Mouse (Mus musculus) heart, embryonic 14.5 days (tissue): Measurements from ENCODE around the gene Gm10912. TPM values are rescaled to one million over a fixed set of nuclear protein-coding genes. Genes with fewer than 3 reads are reported as not detected.
"Not testable (repeated sequence)": the region's sequence is repeated elsewhere in the genome, so short reads cannot be mapped to it uniquely, and the experiment has no call there.

ENCODE experiments used
- ATAC-seq: fragments of 200-750 bp; cut with Nextera tagmentation; 2 replicates; pipeline ENCODE4 v1.8.0; 2017; ENCODE audit warnings: low read depth, moderate TSS enrichment; ENCODE audit not compliant: insufficient number of reproducible peaks, insufficient read depth, low FRiP score
- H3K27ac ChIP-seq, 2 experiments: fragments of 200-500 bp in 1 of 2; fragments of 300-500 bp in 1 of 2; sonication (generic) in 1 of 2; replicated peaks in 1 of 2; 2 replicates each; pipeline ENCODE4 v1.5.1; 2012 to 2014; ENCODE audit warnings: low read depth in 2 of 2, low read length in 2 of 2, control low read depth in 1 of 2, mild to moderate bottlenecking in 1 of 2, mixed read lengths in 1 of 2; ENCODE audit not compliant: control insufficient read depth in 1 of 2, insufficient read depth in 1 of 2
- H3K27me3 ChIP-seq: fragments of 300-500 bp; sonication (generic); 2 replicates; pipeline ENCODE4 v1.6.1; 2014; ENCODE audit warnings: mild to moderate bottlenecking, low read length, control low read depth; ENCODE audit not compliant: control insufficient read depth, insufficient read depth
- H3K36me3 ChIP-seq: fragments of 300-500 bp; sonication (generic); 2 replicates; pipeline ENCODE4 v1.6.1; 2014; ENCODE audit warnings: mild to moderate bottlenecking, control low read depth, low read length, mixed read lengths; ENCODE audit not compliant: control insufficient read depth, insufficient read depth
- H3K4me1 ChIP-seq, 2 experiments: fragments of 200-500 bp in 1 of 2; fragments of 300-500 bp in 1 of 2; sonication (generic) in 1 of 2; 2 replicates each; pipeline ENCODE4 v1.6.1; 2012 to 2014; ENCODE audit warnings: low read length in 2 of 2, control low read depth in 1 of 2, mixed read lengths in 1 of 2; ENCODE audit not compliant: control insufficient read depth in 2 of 2, insufficient read depth in 2 of 2
- H3K4me2 ChIP-seq: fragments of 300-500 bp; sonication (generic); 2 replicates; pipeline ENCODE4 v1.6.1; 2014; ENCODE audit warnings: mild to moderate bottlenecking, low read length
- H3K4me3 ChIP-seq, 2 experiments: fragments of 200-500 bp in 1 of 2; fragments of 300-500 bp in 1 of 2; sonication (generic) in 1 of 2; 2 replicates each; pipeline ENCODE4 v1.5.1; 2012 to 2014; ENCODE audit warnings: low read length in 2 of 2, mild to moderate bottlenecking in 2 of 2, control low read depth in 1 of 2, low read depth in 1 of 2, moderate library complexity in 1 of 2; ENCODE audit not compliant: control insufficient read depth in 1 of 2, insufficient read depth in 1 of 2
- H3K9ac ChIP-seq: fragments of 300-500 bp; sonication (generic); 2 replicates; pipeline ENCODE4 v1.6.1; 2014; ENCODE audit warnings: mild to moderate bottlenecking, low read length
- H3K9me3 ChIP-seq: fragments of 300-500 bp; sonication (generic); 2 replicates; pipeline ENCODE4 v1.6.1; 2016; ENCODE audit warnings: low read length, control low read depth; ENCODE audit not compliant: control insufficient read depth
- WGBS: fragments of 180-500 bp; shearing (Covaris S2); extraction: QIAGEN DNeasy Blood & Tissue Kit; methylation state at CpG from one replicate; pipeline ENCODE4 v1.1.7; 2014; 5-methylcytosine and 5-hydroxymethylcytosine counted together
- polyA plus RNA-seq: library from polyadenylated mRNA; unstranded; fragments of >200 nt; fragmentation: Nextera tagmentation; extraction: Ambion mirVana; gene quantifications from 2 replicates; pipeline ENCODE4 v1.2.1, GENCODE M21; 2014

Gm10912 gene
- polyA plus RNA-seq: 0.12 TPM in 1 of 2 replicates, not detected in the other

- peaks cover 13% of the 10 kb centered on the region for H3K36me3 ChIP-seq
- H3K4me1 ChIP-seq, H3K4me3 ChIP-seq, H3K27ac ChIP-seq, H3K9me3 ChIP-seq, H3K4me2 ChIP-seq, H3K27me3 ChIP-seq, ATAC-seq, H3K9ac ChIP-seq: not testable (repeated sequence)
- WGBS: 88% methylated on average over 5 of the region's 6 CpGs
Measured at GRCm38 (mm10) chr2:104065526-104065925, at the start of gene Gm10912. TSS of gene Gm10912 (plus strand) at chr2:104065826.

GRCm38 (mm10) chr2:104023096-104023495, 42.5 kb upstream of the Gm10912 start:
- Histone ChIP-seq H3K9me3 (no peaks in the 10 kb centered on the region), H3K27ac (no peak overlapping the region), H3K4me3 (no peak overlapping the region), H3K4me1 (peaks cover 2 to 4% of the 10 kb centered on the region in 2 experiments; a peak in 3 of 4 replicates), H3K9ac (no peak overlapping the region), H3K36me3 (no peaks in the 10 kb centered on the region), H3K27me3 (no peaks in the 10 kb centered on the region), H3K4me2 (no peak overlapping the region)
- no peak for ATAC-seq
- 84% methylated on average over 7 of the region's 7 CpGs for WGBS

GRCm38 (mm10) chr2:104024656-104025055, 41.0 kb upstream of the Gm10912 start:
- Histone ChIP-seq H3K27me3 (no peaks in the 10 kb centered on the region), H3K9me3 (no peaks in the 10 kb centered on the region), H3K36me3 (no peaks in the 10 kb centered on the region), H3K4me1 (peaks cover 2 to 17% of the 10 kb centered on the region in 2 experiments; a peak in 3 of 4 replicates), H3K27ac (no peak overlapping the region), H3K4me2 (no peak overlapping the region), H3K4me3 (no peak overlapping the region), H3K9ac (no peak overlapping the region)
- no peak for ATAC-seq
- WGBS: 87% methylated on average over 4 of the region's 4 CpGs

GRCm38 (mm10) chr2:104027458-104028138, 38.0 kb upstream of the Gm10912 start, which contains the start of gene Fbxo3:
TSS of gene Fbxo3 (plus strand) at chr2:104027721.
- H3K4me2 ChIP-seq: peak within 1 kb of the TSS; percentile 92
- no peaks in the 10 kb centered on the region for H3K27me3 ChIP-seq
- peak within 1 kb of the TSS; percentile 82 to 97 for H3K4me3 ChIP-seq
- H3K9ac ChIP-seq: peak within 1 kb of the TSS; percentile 99
- H3K4me1 ChIP-seq: peaks cover 2 to 26% of the 10 kb centered on the region in 2 experiments; a peak in 3 of 4 replicates
- H3K27ac ChIP-seq: peak within 1 kb of the TSS; percentile 44 to 81
- H3K9me3 ChIP-seq: no peaks in the 10 kb centered on the region
- peaks cover 9% of the 10 kb centered on the region; the same call in 1 of the 2 replicates for H3K36me3 ChIP-seq
- peak; percentile 93 for ATAC-seq
- under 1% methylated on average over 32 of the region's 44 CpGs for WGBS

GRCm38 (mm10) chr2:104028139-104028723, 37.4 kb upstream of the Gm10912 start, which contains the start of gene 4931422A03Rik:
TSS of gene 4931422A03Rik (minus strand) at chr2:104028361.
- H3K27me3 ChIP-seq: no peaks in the 10 kb centered on the region
- WGBS: under 1% methylated on average over 32 of the region's 32 CpGs
- H3K4me1 ChIP-seq: peaks cover 2 to 26% of the 10 kb centered on the region in 2 experiments; a peak in 3 of 4 replicates
- H3K36me3 ChIP-seq: peaks cover 10% of the 10 kb centered on the region
- no peaks in the 10 kb centered on the region for H3K9me3 ChIP-seq
- peak within 1 kb of the TSS; percentile 99 for H3K9ac ChIP-seq
- H3K4me2 ChIP-seq: peak within 1 kb of the TSS; percentile 92
- H3K27ac ChIP-seq: peak within 1 kb of the TSS; percentile 44 to 81
- H3K4me3 ChIP-seq: peak within 1 kb of the TSS; percentile 82 to 97
- ATAC-seq: peak; percentile 47

- Histone ChIP-seq H3K27ac (no peak overlapping the region), H3K4me2 (peak overlapping the region; percentile 92), H3K4me3 (peak overlapping the region in 1 of 2 experiments; percentile 97; a peak in 2 of 4 replicates), H3K4me1 (peaks cover 2 to 26% of the 10 kb centered on the region in 2 experiments; a peak in 3 of 4 replicates), H3K36me3 (peaks cover 16% of the 10 kb centered on the region), H3K27me3 (no peaks in the 10 kb centered on the region), H3K9me3 (no peaks in the 10 kb centered on the region), H3K9ac (peak overlapping the region; percentile 99; the same call in 1 of the 2 replicates)
- WGBS: 43% methylated on average over 2 of the region's 2 CpGs
- no peak for ATAC-seq
Measured at GRCm38 (mm10) chr2:104029074-104029473, 36.6 kb upstream of the Gm10912 start.

GRCm38 (mm10) chr2:104030381-104030780, 35.2 kb upstream of the Gm10912 start:
- 77% methylated on average over 3 of the region's 3 CpGs for WGBS
- Histone ChIP-seq H3K4me3 (no peak overlapping the region), H3K4me2 (no peak overlapping the region), H3K27me3 (no peaks in the 10 kb centered on the region), H3K9ac (no peak overlapping the region), H3K4me1 (peaks cover 2 to 26% of the 10 kb centered on the region in 2 experiments; a peak in 3 of 4 replicates), H3K36me3 (peaks cover 27% of the 10 kb centered on the region), H3K27ac (no peak overlapping the region), H3K9me3 (no peaks in the 10 kb centered on the region)
- ATAC-seq: no peak
